Mouse (Mus musculus) kidney, postnatal 4 days (tissue): ENCODE measurements around the gene 1700088E04Rik.

Source experiments
- DNase-seq, 2 experiments: peaks; one replicate each; pipeline ENCODE4 v3.0.0; 2021; ENCODE audit warnings: mixed read lengths in 2 of 2

Gene 1700088E04Rik

DNA sequence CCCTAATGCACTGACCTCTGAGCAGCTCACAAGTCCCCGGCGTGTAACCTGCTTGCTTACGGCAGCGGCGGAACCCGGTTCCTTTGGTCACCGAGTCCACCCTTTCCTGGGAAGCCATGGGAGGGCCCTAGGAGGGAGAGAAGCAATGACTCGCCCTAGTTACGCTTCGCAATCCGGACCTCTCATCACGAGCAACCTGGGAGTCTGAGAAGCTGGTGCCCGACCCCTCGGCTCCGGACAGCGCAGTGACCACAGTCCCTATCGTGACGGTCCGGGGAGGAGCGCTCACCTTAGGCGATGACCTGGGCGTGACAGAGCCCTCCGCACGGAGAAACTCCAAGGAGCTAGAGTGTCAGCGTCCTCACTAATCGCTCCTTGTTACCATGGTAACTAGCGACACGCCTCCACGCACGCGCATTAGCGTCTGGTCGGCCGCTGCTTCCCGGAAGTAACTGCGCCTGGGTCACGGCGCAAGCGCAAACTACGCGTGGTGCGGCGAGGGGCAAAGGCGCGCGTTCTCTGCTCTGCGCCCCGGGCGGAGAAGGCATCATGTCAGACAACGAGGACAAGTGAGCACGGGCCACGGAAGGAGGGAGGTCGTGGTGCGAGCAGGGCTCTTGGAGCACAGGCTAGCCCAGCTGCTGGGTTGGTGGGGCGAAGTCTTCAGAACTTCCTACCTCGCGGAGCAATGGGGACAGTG lies at the start of gene 1700088E04Rik, which contains the start of gene Polr2f:
1700088E04Rik (minus strand) TSS at position 388 of the 700 bp plus-strand sequence.
Polr2f (plus strand) TSS at position 144 of the 700 bp plus-strand sequence.
- DNase-seq = peak; percentile 97

DNA sequence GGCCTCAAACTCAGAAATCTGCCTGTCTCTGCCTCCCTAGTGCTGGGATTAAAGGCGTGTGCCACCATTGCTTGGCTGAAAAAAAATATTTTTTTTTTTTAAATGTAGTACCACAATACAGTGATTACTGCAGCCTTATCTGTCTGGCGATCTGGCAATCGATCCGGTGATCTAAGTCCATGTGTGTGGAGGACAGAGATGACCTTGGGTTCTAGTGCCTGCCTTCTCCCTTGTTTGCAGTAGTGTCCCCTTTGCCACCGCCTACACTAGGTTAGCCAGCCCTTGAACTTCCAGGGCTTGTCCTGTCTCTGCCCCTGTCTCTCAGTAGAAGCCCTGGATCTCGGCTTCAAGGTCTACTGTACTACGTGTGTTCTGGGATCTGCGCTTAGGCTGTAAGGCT lies 46.8 kb upstream of the 1700088E04Rik start:
- DNase-seq = no peak

DNA sequence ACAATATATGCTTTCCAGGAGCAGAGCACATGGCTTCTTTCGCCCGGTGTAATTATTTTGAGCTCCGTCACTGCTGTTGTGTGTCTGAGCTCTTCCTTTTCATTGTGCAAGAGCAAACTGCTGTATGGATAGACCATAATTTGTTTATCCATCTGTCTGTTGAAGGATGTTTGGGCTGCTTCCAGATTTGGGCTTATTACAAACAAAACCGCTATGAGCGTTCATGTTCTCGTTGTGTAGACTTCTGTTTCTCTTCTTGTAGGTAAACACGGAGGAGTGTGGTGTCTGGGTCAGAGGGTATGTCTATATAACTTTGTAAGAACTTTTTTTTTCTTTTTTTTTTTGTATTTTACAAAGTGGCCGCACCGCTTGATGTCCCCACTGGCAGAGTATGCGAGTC lies 44.2 kb upstream of the 1700088E04Rik start:
- no peak for DNase-seq

DNA sequence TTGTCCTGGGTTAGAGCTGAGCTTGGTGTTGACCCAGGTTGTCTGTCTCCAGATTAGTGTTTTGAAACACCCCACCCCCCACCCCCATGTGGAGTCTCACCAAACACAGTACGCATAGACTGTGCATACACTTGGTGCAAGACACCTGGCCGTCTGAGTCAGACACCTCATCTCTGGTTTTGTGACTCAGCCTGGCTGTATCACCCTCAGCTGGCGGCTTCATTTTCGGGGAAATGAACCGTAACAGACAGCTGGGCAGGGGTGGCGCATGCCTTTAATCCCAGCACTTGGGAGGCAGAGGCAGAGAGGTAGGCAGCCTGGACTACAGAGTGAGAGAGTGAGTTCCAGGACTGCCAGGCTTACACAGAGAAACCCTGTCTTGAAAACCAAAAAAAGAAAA lies 35.9 kb upstream of the 1700088E04Rik start:
- DNase-seq = no peak

DNA sequence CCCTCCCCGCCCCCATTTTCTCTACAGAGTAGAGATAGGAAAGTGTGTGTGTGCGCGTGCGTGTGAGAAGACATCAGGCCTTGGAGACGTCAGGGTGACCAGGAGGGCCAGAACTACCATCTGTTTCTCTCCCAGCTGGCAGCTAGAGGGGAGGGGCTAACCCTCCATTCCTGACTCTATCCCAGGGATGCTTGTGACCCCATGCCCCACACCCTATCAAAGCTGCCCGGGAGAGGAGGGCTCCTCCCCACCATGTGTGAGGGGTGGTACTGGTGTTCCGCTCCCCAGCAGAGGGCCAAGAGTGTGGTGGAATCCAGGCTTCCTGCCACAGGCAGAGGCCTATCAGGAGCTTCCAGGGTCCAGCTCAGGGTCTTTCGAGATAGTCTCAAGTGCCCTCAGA lies 25.7 kb upstream of the 1700088E04Rik start:
- no peak for DNase-seq

DNA sequence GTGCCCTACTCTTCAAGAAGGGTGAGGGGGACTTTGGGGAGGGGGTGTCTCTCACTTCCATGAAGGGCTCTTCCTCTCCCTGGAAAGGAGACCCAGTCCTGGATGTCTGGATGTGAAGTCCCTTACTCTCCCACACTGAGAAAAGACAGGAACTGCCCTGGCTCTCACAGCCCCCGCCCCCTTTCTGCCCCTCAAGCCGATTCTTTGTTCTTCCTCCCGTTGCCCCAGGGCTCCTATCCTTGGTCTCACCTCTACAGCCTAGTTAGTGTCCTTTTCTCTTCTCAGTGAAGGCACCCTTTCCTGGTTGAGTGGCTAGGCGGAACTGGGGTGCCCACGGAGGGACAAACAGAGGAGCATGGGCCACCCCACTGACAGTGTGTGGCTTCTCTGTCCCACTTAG lies 24.1 kb upstream of the 1700088E04Rik start, which contains the start of gene Sox10:
Sox10 (minus strand) TSS at position 101 of the 400 bp plus-strand sequence.
- DNase-seq = no peak

DNA sequence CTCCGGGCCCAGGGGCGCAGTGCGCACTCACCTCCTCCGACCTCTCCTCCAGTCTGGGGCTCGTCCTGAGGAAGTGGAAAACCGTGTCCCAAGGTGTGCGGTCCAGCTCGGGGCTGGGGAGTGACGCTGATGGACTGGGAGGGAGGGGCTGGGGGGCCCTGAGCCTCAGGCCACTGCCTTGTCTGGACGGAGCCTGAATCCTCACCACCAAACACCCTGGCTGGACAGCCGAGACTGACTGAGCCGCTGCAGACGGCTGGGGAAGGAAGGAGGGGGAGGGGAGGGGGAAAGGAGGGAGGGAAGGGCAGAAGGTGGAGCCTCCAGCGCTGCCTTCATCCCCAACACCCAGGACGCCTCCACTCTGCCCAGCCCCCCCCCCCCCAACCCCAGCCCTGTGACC lies 23.2 kb upstream of the 1700088E04Rik start:
- no peak for DNase-seq

DNA sequence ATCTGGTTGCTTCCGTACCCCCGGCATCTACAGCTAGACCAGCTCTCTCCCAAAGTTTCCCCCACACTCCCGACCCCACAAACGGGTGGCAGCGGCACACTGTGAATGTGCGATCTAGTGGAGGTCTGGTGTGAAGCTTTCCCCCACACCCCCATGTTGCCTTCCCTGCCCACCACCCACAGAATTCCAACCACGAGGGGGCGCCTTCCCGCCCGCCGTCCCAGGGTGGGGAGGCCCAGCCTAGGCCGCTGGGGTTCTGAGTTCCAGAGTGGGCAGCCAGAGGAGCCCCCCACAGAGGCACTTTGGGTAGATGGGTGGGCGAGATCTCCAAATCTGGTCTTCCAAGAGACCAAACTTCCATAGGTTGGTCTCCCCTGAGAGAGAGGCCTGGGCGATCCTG lies 21.8 kb upstream of the 1700088E04Rik start:
- peak in 1 of 2 experiments; percentile 24 for DNase-seq

DNA sequence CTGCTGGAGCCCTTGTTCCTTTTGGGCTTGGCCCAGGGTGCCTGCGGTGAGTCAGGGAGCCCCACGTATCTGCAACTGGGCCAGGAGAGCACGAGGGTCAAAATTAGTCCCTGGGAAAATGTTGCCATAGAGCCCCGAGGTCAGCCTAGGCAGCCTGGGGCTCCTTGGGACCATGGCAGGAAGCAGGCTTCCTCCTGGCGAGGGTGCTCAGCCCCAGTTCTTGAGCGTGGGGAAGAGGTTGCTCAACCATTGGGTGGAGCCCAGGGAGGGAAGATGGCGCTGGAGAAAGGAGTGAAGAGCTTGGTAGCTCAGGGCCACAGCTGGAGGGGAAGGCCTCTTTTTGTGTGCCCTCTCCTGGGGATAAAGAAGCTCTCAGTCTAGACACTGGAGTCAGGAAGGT lies 21.2 kb upstream of the 1700088E04Rik start:
- DNase-seq = no peak

DNA sequence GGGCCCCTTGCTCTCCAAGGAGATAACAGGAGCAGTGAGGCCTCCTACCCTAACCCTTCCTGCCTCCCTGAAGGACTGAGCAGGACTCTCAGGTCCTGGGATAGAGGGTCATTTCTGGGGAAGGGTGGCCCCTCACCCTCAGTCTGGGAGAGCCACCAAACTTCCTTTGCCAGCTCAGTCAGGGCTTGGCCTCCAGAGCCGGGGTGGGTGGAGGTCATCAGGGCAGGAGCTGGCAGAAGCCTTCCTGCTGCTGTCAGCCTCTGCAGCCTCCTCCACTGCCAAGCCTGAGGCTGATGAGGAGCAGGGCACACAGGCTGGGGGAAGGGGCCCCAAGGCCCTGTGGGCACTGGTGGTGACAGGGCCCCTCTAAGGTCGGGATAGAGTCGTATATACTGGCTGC lies 14.5 kb upstream of the 1700088E04Rik start:
- no peak for DNase-seq

DNA sequence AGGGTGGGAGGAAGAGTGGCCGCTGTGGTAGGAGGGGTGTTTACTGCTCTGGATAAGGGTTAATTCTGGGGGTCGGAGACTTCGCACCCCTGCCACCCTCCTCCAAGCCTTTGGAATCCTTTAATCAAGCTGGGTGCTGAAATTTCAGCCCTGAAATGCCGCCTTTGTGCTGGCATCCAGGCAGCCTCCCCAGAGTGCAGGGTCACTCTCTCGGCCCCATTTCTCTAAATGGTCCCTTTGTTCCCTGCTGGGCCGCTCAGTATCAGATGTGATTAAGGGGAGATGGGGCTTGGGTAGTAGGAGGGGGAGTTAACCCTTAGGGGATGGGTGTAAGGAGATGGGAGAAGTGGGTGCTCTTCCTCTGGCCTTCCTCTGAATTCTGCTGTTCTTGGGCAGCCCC lies 11.7 kb upstream of the 1700088E04Rik start:
- DNase-seq = no peak

DNA sequence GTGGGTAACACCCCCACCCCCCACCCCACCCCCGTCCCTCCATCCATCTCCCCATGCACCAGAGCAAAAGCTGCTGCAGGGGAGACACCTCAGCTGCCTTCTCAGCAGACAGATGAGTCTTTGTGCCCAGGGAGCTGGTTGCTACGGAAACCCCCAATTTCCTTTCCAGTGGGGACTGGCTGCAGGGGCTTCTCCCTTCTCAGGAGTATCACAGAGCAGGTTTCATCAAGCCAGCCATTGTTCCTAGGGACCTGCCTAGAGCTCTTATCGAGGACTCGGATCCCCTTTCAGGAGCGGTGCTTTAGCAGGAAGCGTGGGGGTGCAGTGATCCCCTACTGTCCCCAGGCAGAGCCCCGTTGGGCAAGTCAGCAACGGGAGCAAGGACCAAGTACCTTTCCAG lies 10.8 kb upstream of the 1700088E04Rik start:
- DNase-seq = no peak

DNA sequence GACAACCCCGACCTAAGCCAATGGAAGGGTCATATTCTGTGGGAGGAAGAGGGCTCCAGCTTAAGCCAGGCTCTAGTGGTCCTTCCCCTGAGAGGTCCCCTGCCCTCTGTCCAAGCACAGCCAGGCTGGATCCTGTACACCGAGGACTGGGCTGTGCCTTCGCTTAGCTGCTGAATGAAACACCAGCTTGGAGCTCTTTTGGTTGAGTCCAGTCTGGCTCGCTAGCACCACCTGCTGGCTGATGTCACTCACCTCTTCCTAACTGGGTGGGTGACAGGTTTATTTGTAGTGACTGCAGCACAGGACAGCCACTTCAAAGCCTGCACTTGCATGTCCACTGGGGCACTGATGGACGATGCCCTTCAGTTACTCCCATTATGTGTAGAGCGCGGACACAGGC lies 7.5 kb upstream of the 1700088E04Rik start:
- peak; percentile 93 to 95 for DNase-seq

DNA sequence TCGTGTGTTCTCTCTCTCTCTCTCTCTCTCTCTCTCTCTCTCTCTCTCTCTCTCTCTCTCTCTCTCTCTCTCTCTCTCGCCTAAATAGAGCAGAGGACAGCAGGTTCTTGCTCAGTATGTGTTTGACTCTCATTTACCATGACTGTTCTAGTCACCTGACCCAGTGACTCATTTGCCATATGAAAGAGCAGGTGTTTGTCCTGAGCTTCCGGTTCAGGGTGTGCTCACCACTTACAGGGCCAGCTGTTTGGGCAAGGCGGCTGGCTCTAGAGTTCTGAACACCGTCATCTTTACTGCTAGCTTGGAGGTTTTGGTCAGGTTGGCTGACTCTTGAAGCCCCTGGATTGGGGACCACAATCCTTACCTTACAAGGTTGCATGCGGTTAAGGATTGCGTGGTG lies 4.5 kb upstream of the 1700088E04Rik start:
- no peak for DNase-seq

DNA sequence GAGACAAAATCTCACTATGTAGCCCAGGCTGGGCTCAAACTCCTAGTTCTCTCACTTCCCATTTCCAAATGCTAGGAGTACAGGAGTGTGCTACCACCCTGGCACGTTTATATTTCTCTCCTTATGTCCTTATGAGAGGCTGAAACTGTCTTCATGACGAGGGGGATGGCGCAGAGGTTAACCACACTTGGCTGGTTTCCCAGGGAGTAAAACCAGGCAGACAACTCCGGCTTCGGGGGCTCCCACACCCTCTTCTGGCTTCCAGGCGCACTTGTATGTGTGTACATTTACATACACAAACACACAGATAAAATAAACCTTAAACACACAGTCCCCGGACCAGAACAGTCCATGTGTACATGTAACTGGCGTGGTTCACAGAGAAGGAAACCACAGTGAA lies 3.0 kb upstream of the 1700088E04Rik start:
- DNase-seq = no peak

DNA sequence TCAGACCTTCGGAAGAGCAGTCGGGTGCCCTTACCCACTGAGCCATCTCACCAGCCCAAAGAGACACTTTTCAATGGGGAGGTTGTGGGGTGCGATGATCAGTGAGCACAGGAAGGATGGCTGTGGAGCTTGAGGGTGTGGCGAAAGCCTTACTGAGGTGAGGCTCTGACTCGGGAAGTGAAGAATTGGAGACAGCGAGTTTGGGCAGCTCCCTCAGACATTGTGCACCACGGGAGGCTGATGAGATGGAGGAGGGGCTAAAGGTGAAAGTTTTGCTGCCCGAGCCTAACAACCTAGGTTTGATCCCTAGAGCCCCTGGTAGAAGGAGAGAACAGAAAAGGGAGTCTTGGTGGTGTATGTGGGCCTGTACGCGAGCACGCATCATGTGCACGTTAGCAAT lies 2.3 kb upstream of the 1700088E04Rik start:
- no peak for DNase-seq

DNA sequence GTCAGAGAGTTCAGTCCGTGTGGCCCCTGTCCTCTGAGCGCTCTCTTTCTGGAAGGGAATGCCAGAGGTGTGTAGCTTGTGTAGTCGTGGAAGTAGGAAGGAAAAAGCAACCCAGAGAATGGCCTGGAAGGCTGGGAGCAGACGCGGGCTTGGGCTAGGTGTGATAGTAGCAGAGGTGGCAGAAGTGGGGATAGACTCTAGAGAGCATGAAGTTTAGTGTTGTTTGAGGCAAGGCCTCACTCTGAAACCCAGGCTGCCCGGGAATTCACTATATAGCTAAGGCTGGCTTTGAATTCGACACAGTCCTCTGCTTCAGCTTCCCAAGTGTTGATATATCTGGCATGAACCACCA lies 489 bp upstream of the 1700088E04Rik start:
- DNase-seq = no peak

DNA sequence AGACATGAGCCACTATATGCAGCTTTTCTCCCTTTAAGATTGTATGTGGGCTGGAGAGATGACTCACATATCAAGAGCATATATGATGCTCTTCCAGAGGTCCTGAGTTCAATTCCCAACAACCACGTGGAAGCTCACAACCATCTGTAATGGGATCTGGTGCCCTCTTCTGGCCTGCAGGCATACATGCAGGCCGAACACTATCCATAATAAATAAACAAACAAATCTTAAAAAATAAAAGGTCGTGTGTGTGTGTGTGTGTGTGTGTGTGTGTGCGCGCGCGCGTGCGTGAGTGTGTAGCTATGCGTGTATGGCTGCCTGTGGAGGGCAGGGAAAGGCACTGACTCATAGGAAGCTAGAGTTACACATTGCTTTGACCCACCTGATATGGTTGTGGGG lies 1.4 kb downstream of the 1700088E04Rik start:
- DNase-seq = no peak

DNA sequence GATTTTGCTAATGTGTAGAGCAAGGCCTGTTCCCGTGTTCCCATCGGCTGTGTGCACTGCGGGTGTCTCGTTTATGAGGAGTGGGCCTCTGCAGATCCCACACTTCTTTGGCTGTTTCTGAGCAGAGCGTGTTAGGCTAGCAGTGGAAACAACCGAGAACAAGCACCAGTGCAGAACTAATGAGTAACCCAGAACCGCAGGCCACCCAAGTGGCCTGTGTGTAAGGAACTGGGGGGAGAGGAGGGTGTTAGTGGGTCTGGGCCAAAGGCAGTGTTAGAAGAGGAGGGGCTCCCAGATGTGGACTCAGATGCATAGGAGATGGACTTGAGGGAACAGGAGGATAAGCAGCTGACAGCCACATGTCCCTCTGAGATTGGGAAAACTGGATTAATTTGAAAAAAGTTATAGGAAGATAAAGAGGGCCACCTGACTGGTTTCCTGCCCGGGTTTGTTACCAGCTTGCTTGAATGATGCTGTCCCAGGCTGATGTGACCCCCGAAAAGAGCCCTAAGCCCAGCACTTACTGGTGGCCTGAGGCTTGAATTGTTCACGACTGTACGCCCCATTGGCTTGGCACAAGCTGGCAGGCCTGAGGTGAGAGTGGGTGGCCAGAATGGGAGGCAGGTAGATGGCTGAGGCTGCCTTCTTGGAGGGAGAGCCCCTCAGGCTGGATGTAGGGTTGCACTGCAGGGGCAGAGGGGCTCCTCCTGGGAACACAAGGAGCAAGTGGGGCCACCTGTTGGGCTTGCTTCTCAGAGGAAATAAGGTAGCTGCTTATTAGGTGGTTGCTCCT lies 5.1 kb downstream of the 1700088E04Rik start:
- DNase-seq = peak; percentile 36 to 48

DNA sequence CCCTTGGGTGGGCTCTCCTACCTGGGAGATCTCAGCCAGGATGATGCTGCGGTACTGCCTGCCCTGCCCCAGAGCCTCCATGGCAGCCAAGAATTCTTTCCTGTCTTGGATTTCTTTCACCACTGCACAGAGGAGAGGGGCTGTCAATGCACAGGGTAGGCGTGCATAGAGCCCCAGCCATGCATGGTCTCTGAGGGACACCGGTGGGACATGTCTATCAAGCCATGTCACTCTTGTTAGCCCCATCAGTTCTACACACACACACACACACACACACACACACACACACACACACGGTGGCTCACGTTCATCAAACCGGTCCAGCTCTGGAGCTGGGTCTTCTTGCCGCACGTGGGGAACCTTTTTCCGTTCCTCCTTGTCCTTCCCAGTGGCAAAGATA lies 5.7 kb downstream of the 1700088E04Rik start:
- DNase-seq = no peak

DNA sequence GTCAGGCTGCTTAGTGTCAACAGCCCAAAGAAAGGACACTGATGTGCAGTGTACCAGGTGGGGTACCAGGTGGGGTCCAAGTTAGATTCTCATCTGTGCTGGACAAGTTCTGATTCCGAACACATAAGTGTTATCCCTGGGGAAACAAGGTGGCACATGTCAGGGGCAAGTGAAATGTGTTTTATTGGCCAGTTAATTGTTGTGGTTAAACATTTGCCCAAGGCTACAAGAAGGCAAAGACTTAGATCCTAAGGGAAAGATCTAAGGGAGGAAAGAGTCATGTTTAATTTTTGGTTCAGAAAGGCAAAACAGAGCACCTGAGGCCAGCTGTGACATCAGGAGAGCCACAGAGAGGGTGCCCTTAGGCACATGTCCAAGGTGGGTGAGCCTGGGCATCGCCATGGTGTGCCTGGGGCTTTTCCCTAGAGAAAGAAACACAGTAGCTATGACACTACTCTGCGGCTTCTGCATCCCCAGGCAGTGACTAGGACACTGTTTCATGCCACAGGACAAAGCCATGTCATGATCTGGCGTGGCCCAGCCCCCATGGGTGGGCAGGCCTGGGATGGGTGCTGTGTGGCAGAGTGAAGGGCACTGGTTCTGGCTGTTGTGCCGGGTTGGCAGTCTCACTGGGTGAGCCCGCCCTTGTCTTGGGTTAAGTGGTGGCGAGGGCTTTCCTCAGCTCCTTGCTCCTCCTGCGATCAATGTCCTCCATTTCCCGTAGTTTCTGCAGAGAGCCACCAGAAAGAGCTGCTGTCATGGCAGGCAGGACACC lies 6.4 kb downstream of the 1700088E04Rik start:
- DNase-seq = no peak

DNA sequence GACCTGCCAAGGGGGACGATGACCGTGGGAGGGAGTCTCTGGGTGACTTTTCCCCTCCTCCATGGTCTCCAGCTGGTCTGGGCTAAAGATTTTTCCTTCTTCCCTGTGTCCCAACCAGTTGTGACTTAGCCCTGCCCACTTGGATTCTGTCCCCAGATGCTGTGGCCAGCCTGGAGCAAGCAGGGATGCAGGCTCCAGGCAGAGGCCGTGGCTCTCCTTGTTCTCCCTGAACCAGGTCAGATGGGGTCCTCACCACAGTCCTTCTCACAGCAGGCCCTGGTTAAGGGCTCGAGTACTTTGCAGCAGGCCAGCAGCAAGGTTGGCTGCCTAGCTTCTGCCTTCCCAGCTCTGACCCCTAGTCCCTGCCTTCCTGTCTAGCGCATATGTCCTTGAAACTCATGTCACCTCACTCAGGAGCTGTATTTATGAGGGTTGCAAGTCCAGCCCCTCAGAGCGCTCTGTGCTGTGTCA lies 7.8 kb downstream of the 1700088E04Rik start:
- DNase-seq = peak; percentile 50 to 63

DNA sequence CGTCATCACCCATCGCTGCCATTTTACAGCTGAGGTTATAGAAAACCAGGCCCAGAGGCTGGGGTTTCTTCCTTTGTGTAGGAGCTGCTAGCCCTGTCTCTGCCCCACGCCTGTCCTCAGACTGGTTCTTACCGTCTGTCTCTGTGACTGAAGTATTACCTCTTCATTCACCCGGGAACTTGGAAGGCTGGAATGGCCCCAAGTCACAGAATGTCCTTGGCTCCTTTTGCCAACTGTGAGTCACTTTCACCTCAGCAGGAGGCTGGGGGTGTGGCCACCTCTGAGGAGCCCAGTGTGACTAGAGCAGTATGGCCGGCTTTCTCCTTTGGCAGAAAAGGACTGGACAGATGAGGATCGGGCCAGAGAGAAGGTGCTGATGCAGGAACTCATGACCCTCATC lies 9.6 kb downstream of the 1700088E04Rik start:
- DNase-seq = peak in 1 of 2 experiments; percentile 49
